Mouse (Mus musculus): ENCODE results near the gene 1300017J02Rik. TPM values are rescaled to one million over a fixed set of nuclear protein-coding genes. Genes with fewer than 3 reads are reported as not detected.

Gene 1300017J02Rik
- total and polyA plus RNA-seq, 3 experiments, result 0.16 TPM; not detected in 2

GRCm38 (mm10) chr9:103302239-103302638 is 2.6 kb downstream of the 1300017J02Rik start:
- H3K36me3 ChIP-seq (ENCODE audit: control insufficient read depth, insufficient read depth, low read length), result no peaks in the 10 kb centered on the region
- no peak overlapping the region for H3K27ac ChIP-seq
- no peak overlapping the region for H3K9ac ChIP-seq (ENCODE audit: low read depth, low read length)
- no peak for TF ChIP-seq EP300 (IDR thresholded peaks at IDR 0.05; ENCODE audit: insufficient read depth, low read depth, low read length)
- no peaks in the 10 kb centered on the region for H3K4me1 ChIP-seq (ENCODE audit: control insufficient read depth, insufficient read depth, low read length)
- H3K4me3 ChIP-seq, result no peak overlapping the region
- no peaks in the 10 kb centered on the region for H3K27me3 ChIP-seq (ENCODE audit: control insufficient read depth, insufficient read depth, low read length)
- DNase-seq, result no peak
- H3K79me2 ChIP-seq (replicated peaks; ENCODE audit: control insufficient read depth, insufficient read depth, low read length), result no peaks in the 10 kb centered on the region
- intact Hi-C loops (cut with DNase I), result loop anchor here (5.0 to 10.0 kb wide), 4 partner anchors 75 to 667 kb away; no protein-coding TSS in a partner anchor
- 58% methylated on average over 4 of the region's 4 CpGs for WGBS

DNA sequence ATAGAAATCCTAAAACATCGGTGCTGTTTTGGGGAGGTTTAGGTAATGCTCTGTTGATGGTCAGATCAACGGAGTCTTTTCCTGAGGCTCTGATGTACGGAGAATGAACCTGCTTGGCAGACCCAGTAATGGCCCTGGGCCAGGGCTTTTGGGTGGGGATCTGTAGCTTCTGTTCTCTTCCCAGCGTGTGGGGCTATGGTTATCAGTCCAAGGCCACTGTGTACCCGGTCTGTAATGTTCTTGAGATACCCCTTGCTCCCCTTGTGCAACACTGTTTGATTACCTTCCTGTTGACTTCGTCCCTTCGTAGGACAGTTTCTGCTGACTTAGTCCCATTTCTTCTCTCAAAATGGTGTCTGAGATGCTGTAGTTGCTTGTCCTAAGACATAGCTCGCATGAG is 3.8 kb downstream of the 1300017J02Rik start:
- H3K27ac ChIP-seq, result no peak overlapping the region
- no peaks in the 10 kb centered on the region for H3K36me3 ChIP-seq (ENCODE audit: control insufficient read depth, insufficient read depth, low read length)
- H3K4me1 ChIP-seq (ENCODE audit: control insufficient read depth, insufficient read depth, low read length), result no peaks in the 10 kb centered on the region
- H3K4me3 ChIP-seq, result no peak overlapping the region
- H3K79me2 ChIP-seq (replicated peaks; ENCODE audit: control insufficient read depth, insufficient read depth, low read length), result no peaks in the 10 kb centered on the region
- no peak for TF ChIP-seq POLR2A (IDR thresholded peaks at IDR 0.05; ENCODE audit: insufficient read depth, low read depth, low read length)
- TF ChIP-seq CTCF (IDR thresholded peaks at IDR 0.05), result no peak
- no peak for TF ChIP-seq EP300 (IDR thresholded peaks at IDR 0.05; ENCODE audit: insufficient read depth, low read depth, low read length)
- WGBS, result 76% methylated on average over 8 of the region's 8 CpGs
- no peak overlapping the region for H3K9ac ChIP-seq (ENCODE audit: low read depth, low read length)
- intact Hi-C loops (cut with DNase I), result loop anchor here (5.0 to 10.0 kb wide), 4 partner anchors 74 to 666 kb away; no protein-coding TSS in a partner anchor
- H3K27me3 ChIP-seq (ENCODE audit: control insufficient read depth, insufficient read depth, low read length), result no peaks in the 10 kb centered on the region
- no peak for DNase-seq

- H3K27me3 ChIP-seq (ENCODE audit: control insufficient read depth, insufficient read depth, low read length), result no peaks in the 10 kb centered on the region
- no peak overlapping the region for H3K27ac ChIP-seq
- no peaks in the 10 kb centered on the region for H3K4me1 ChIP-seq (ENCODE audit: control insufficient read depth, insufficient read depth, low read length)
- no peaks in the 10 kb centered on the region for H3K79me2 ChIP-seq (replicated peaks; ENCODE audit: control insufficient read depth, insufficient read depth, low read length)
- no peak for TF ChIP-seq EP300 (IDR thresholded peaks at IDR 0.05; ENCODE audit: insufficient read depth, low read depth, low read length)
- no peak for TF ChIP-seq POLR2A (IDR thresholded peaks at IDR 0.05; ENCODE audit: insufficient read depth, low read depth, low read length)
- TF ChIP-seq CTCF (IDR thresholded peaks at IDR 0.05), result no peak
- 81% methylated on average over 2 of the region's 2 CpGs for WGBS
- H3K9ac ChIP-seq (ENCODE audit: low read depth, low read length), result no peak overlapping the region
- intact Hi-C loops (cut with DNase I), result no loop called here
- no peaks in the 10 kb centered on the region for H3K36me3 ChIP-seq (ENCODE audit: control insufficient read depth, insufficient read depth, low read length)
- H3K4me3 ChIP-seq, result no peak overlapping the region
- no peak for DNase-seq
These were observed 10.4 kb downstream of the 1300017J02Rik start for GRCm38 (mm10) chr9:103294507-103294906.

DNA sequence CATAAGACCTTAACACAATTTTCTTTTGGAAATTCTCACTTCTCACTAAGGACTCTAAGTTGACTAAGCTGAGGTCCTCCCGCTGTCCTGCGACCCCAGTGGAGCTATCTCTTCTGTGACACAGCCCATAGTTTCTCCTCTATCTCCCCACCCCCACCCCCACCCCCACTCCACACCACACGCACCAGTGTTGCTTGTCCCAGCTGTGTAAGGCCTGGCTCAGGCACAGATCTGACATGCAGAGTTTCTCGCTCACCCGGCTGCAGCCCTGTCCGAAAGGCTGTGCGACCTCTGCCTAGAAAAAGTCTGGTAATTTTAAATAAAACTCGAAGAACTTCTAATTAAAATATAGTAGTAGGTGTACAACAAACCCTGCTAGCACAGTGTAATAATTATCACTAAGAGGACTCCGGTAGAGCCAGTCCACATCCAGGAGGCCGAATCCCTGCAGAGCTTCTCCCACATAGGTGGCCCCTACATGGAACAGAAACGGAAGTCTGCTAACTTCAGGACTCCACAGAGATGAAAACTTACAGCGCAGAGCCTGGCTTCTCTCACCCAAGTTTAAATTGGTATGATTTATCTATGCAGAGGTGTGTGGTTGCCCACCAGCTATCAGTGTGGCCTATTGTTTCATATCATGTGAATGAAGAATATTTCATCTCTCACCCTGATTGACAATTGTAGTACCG is 16.2 kb downstream of the 1300017J02Rik start:
- 78% methylated on average over 13 of the region's 13 CpGs for WGBS
- Histone ChIP-seq H3K9ac (ENCODE audit: low read depth, low read length) (no peak overlapping the region), H3K36me3 (ENCODE audit: control insufficient read depth, insufficient read depth, low read length) (no peaks in the 10 kb centered on the region), H3K4me3 (no peak overlapping the region), H3K27ac (no peak overlapping the region), H3K4me1 (ENCODE audit: control insufficient read depth, insufficient read depth, low read length) (no peaks in the 10 kb centered on the region), H3K79me2 (replicated peaks; ENCODE audit: control insufficient read depth, insufficient read depth, low read length) (no peaks in the 10 kb centered on the region), H3K27me3 (ENCODE audit: control insufficient read depth, insufficient read depth, low read length) (no peaks in the 10 kb centered on the region)
- DNase-seq, result no peak
- no peak for TF ChIP-seq EP300 (IDR thresholded peaks at IDR 0.05; ENCODE audit: insufficient read depth, low read depth, low read length)
- intact Hi-C loops (cut with DNase I), result no loop called here

DNA sequence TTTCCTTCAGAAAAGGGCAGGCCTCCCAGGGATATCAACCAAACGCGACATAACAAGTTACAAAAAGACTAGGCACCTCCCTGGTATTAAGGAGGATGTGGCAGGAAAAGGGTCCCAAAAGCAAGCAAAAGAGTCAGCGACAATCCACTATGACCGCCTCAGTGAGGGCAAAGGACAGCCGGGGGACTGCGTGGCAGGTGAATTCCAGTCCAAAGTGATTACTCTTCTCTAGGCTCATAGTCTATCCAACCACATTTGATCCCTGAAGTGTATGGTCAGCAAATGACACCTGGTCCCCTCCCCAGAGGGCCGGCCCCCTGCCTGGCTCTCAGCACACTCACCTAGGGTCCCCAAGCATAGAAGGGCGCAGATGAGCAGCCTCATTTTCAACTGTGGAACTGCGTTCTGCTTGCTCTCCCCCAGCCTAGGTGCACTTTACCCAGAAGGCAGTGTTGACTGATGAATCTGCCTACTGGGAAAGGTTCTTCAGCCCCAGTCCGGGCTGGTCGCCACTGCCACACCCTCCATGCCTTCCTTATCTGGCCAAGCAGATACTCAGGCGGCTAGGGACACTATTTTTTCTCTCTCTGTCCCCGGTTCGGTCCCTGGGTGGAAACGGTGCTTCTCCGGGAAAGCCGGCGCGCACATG is 16.9 kb downstream of the 1300017J02Rik start:
- TF ChIP-seq POLR2A (IDR thresholded peaks at IDR 0.05; ENCODE audit: insufficient read depth, low read depth, low read length) (no peak), EP300 (IDR thresholded peaks at IDR 0.05; ENCODE audit: insufficient read depth, low read depth, low read length) (no peak), CTCF (IDR thresholded peaks at IDR 0.05) (no peak)
- DNase-seq, result no peak
- H3K4me3 ChIP-seq, result no peak overlapping the region
- intact Hi-C loops (cut with DNase I), result no loop called here
- WGBS, result 63% methylated on average over 19 of the region's 19 CpGs
- H3K27me3 ChIP-seq (ENCODE audit: control insufficient read depth, insufficient read depth, low read length), result no peaks in the 10 kb centered on the region
- no peaks in the 10 kb centered on the region for H3K36me3 ChIP-seq (ENCODE audit: control insufficient read depth, insufficient read depth, low read length)
- H3K4me1 ChIP-seq (ENCODE audit: control insufficient read depth, insufficient read depth, low read length), result no peaks in the 10 kb centered on the region
- H3K9ac ChIP-seq (ENCODE audit: low read depth, low read length), result no peak overlapping the region
- no peaks in the 10 kb centered on the region for H3K79me2 ChIP-seq (replicated peaks; ENCODE audit: control insufficient read depth, insufficient read depth, low read length)
- H3K27ac ChIP-seq, result no peak overlapping the region

DNA sequence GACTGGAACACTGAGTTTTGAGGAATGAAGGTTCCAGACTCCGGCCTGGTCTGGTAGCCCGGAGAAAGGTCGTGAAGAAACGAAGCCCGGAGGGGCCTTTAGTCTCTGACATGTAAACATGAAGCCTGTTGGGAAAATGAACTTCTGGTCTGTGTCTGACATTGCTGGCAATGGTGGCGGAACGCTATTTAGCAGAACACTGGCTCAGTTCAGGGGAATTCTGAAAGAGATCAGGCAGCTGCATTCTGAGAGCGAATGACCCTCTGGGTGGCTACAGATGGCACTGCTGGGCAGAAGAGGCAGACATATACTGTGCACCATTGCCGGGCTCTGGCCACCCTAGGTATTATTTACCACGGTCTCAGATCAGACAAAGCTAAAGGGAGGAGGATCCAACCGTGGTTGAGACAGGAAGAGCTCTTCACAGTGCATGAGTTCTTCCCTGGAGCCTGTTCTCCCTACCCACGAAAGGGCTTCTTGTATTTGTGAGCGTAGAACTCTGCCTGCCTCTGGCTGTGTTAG is 17.9 kb downstream of the 1300017J02Rik start:
- no peak for TF ChIP-seq EP300 (IDR thresholded peaks at IDR 0.05; ENCODE audit: insufficient read depth, low read depth, low read length)
- TF ChIP-seq CTCF (IDR thresholded peaks at IDR 0.05), result no peak
- TF ChIP-seq POLR2A (IDR thresholded peaks at IDR 0.05; ENCODE audit: insufficient read depth, low read depth, low read length), result no peak

More for the DNA sequence above, 17.9 kb downstream of the 1300017J02Rik start:
- 69% methylated on average over 13 of the region's 13 CpGs for WGBS
- intact Hi-C loops (cut with DNase I), result no loop called here
- Histone ChIP-seq H3K36me3 (ENCODE audit: control insufficient read depth, insufficient read depth, low read length) (no peaks in the 10 kb centered on the region), H3K4me1 (ENCODE audit: control insufficient read depth, insufficient read depth, low read length) (no peaks in the 10 kb centered on the region), H3K4me3 (no peak overlapping the region), H3K27ac (no peak overlapping the region), H3K79me2 (replicated peaks; ENCODE audit: control insufficient read depth, insufficient read depth, low read length) (no peaks in the 10 kb centered on the region), H3K27me3 (ENCODE audit: control insufficient read depth, insufficient read depth, low read length) (no peaks in the 10 kb centered on the region), H3K9ac (ENCODE audit: low read depth, low read length) (no peak overlapping the region)
- no peak for DNase-seq
